Mouse (Mus musculus) lung, embryonic 14.5 days (tissue): Measurements from ENCODE around the gene Cdc5l. TPM values are rescaled to one million over a fixed set of nuclear protein-coding genes. Genes with fewer than 3 reads are reported as not detected.

Experiments used
- ATAC-seq: fragments of 200-750 bp; cut with Nextera tagmentation; 2 replicates; pipeline ENCODE4 v1.8.0; 2017; ENCODE audit warnings: mild to moderate bottlenecking, moderate TSS enrichment, moderate library complexity; ENCODE audit not compliant: insufficient read depth
- DNase-seq: peaks from one replicate; pipeline ENCODE4 v3.0.0-alpha.2; 2015
- H3K27ac ChIP-seq: fragments of 300-500 bp; sonication (generic); 2 replicates; pipeline ENCODE4 v1.5.1; 2014; ENCODE audit warnings: low read depth, mild to moderate bottlenecking, moderate library complexity
- H3K27me3 ChIP-seq: fragments of 300-500 bp; sonication (generic); 2 replicates; pipeline ENCODE4 v1.6.1; 2014; ENCODE audit warnings: low read length, control low read depth; ENCODE audit not compliant: insufficient read depth
- H3K36me3 ChIP-seq: fragments of 300-500 bp; sonication (generic); 2 replicates; pipeline ENCODE4 v1.6.1; 2014; ENCODE audit warnings: control low read depth; ENCODE audit not compliant: insufficient read depth
- H3K4me1 ChIP-seq: fragments of 300-500 bp; sonication (generic); 2 replicates; pipeline ENCODE4 v1.6.1; 2014; ENCODE audit warnings: antibody characterized with exemption, control low read depth; ENCODE audit not compliant: insufficient read depth
- H3K4me2 ChIP-seq: fragments of 300-500 bp; sonication (generic); 2 replicates; pipeline ENCODE4 v1.6.1; 2014; ENCODE audit warnings: mild to moderate bottlenecking
- H3K4me3 ChIP-seq: fragments of 300-500 bp; sonication (generic); 2 replicates; pipeline ENCODE4 v1.5.1; 2014; ENCODE audit warnings: low read depth, low read length
- H3K9ac ChIP-seq: fragments of 300-500 bp; sonication (generic); 2 replicates; pipeline ENCODE4 v1.6.1; 2014
- H3K9me3 ChIP-seq: fragments of 300-500 bp; sonication (generic); 2 replicates; pipeline ENCODE4 v1.6.1; 2016; ENCODE audit warnings: low read depth, low read length, control low read depth
- CTCF ChIP-seq: IDR thresholded peaks from 2 replicates; pipeline ENCODE4 v1.5.1; 2016; ENCODE audit warnings: antibody characterized with exemption, low read depth
- WGBS: fragments of 180-500 bp; shearing (Covaris S2); extraction: QIAGEN DNeasy Blood & Tissue Kit; methylation state at CpG from one replicate; pipeline ENCODE4 v1.1.7; 2014; 5-methylcytosine and 5-hydroxymethylcytosine counted together
- polyA plus RNA-seq: library from polyadenylated mRNA; unstranded; fragments of >200 nt; fragmentation: Nextera tagmentation; extraction: Ambion mirVana; gene quantifications from 2 replicates; pipeline ENCODE4 v1.2.1, GENCODE M21; 2014

Cdc5l gene
- polyA plus RNA-seq, 1 experiment from 2014 or later, result 63.8 TPM

DNA sequence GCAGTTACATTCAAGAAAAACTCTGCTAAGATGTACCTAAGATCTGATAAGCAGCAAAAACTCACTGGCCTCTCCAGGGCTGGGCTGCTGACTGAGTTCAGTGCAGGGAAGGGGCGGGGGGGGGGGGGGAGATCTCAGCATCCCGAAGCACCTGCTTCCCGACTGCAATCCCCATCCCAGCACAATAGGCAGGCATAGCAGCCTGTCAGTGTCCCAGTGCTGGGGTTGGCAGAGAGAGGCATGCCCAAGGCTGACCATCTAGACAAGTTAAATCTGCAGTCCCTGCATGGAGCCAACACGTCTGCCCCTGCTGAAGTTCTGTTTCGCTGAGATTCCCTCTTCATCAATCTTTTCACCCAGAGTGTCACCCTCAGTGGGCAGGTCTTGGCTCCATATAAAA lies 63.0 kb downstream of the Cdc5l start:
- Histone ChIP-seq H3K27ac (no peak overlapping the region), H3K36me3 (no peaks in the 10 kb centered on the region), H3K4me2 (no peak overlapping the region), H3K27me3 (no peaks in the 10 kb centered on the region; the same call in 1 of the 2 replicates), H3K4me3 (no peak overlapping the region), H3K4me1 (no peaks in the 10 kb centered on the region), H3K9me3 (no peaks in the 10 kb centered on the region), H3K9ac (no peak overlapping the region)
- TF ChIP-seq CTCF, result no peak
- no peak for DNase-seq
- 38% methylated on average over 5 of the region's 5 CpGs for WGBS
- no peak for ATAC-seq

DNA sequence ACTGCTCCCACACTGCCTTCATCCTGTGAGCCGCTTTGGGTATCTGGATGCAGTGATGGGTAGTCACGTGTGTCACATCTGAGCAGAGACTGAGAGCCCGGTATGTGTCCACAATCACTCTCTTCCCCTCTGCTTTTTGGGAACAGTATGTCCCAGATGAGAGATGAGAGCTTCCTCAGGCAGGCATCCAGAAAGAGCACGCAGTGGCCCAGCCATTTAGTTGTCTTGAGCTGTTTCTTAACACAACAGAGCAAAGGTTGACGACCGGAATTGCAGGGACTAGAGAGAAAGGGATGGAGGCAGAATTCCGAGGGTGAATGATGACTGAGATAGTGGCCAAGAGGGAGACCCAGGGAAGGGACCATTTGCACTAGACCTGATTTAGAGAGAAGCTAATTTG lies 68.7 kb downstream of the Cdc5l start:
- WGBS, result 58% methylated on average over 7 of the region's 7 CpGs
- ATAC-seq (no peak), DNase-seq (no peak)
- no peaks in the 10 kb centered on the region for H3K9me3 ChIP-seq
- no peak overlapping the region for H3K9ac ChIP-seq
- no peak overlapping the region for H3K4me2 ChIP-seq
- no peak overlapping the region for H3K4me3 ChIP-seq
- no peaks in the 10 kb centered on the region for H3K27me3 ChIP-seq
- no peaks in the 10 kb centered on the region for H3K4me1 ChIP-seq
- no peak for TF ChIP-seq CTCF
- H3K36me3 ChIP-seq, result no peaks in the 10 kb centered on the region
- no peak overlapping the region for H3K27ac ChIP-seq

DNA sequence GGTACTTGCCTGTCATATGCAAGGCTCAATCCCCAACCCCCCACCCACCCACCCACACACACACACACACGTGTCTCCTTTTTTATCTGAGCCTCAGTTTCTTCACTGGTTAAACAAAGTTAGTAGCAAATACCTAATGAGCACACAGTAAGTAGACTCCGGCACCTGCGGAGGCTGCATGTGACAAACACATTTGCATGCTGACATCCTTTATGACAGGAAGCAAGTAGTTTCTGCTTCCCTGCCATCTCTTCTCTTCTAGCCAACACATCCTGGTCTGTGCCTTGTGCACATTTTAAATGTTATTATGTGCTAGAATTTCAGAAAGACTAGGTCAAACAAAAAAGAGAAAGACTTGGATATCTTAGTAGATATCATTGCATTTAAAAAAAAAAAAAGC lies 72.6 kb downstream of the Cdc5l start:
- no peaks in the 10 kb centered on the region for H3K36me3 ChIP-seq
- DNase-seq (no peak), ATAC-seq (no peak)
- H3K27me3 ChIP-seq, result no peaks in the 10 kb centered on the region
- H3K4me2 ChIP-seq, result no peak overlapping the region
- H3K9me3 ChIP-seq, result no peaks in the 10 kb centered on the region
- no peak overlapping the region for H3K9ac ChIP-seq
- WGBS, result 93% methylated on average over 3 of the region's 3 CpGs
- no peak for TF ChIP-seq CTCF
- no peak overlapping the region for H3K4me3 ChIP-seq
- no peak overlapping the region for H3K27ac ChIP-seq
- H3K4me1 ChIP-seq, result no peaks in the 10 kb centered on the region

DNA sequence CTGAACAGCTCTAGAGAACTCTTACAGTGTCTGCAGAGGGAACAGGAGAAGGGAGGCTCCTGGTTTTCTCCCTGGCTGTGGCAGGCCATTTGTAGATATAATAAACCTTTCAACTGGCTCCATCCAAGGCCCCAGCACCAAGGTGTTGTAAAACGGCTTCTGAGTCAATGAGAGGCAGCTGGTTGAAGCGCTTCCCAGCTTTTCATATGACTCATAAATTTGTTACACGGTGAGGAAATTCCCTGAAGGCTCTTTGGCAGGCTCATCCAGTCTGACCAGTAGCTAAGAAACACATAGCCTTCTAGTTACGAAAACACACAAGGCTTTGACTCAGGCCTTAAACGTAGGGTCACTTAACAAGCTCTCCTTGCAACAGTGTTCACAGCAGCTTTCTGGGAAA lies 74.1 kb downstream of the Cdc5l start:
- Histone ChIP-seq H3K4me2 (no peak overlapping the region), H3K4me1 (no peaks in the 10 kb centered on the region), H3K9me3 (no peaks in the 10 kb centered on the region), H3K9ac (no peak overlapping the region), H3K36me3 (no peaks in the 10 kb centered on the region), H3K27me3 (no peaks in the 10 kb centered on the region), H3K27ac (no peak overlapping the region), H3K4me3 (no peak overlapping the region)
- WGBS, result 44% methylated on average over 5 of the region's 5 CpGs
- no peak for TF ChIP-seq CTCF
- ATAC-seq, result no peak
- peak; percentile 52 for DNase-seq

DNA sequence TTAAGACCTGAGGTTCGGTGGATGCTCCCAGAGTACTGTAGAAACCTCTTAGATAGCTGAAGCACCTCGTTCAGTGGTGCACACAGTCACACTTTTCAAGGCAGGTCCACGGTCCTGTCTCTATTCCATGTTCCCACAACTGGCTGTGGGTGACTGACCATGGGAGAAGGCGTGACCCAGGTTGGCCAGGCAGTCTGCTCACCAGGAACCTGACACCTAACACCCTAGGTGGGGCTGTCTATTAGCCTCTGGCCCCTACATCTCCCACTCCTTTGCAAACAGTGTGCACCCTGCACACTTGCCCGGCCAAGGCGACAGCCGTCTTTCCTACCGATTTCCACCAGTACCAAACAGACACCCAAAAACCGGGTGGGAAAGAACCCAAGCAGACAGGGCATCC lies 77.1 kb downstream of the Cdc5l start:
- ATAC-seq (no peak), DNase-seq (no peak)
- H3K27ac ChIP-seq, result no peak overlapping the region
- no peaks in the 10 kb centered on the region for H3K27me3 ChIP-seq
- H3K4me3 ChIP-seq, result no peak overlapping the region
- 68% methylated on average over 9 of the region's 9 CpGs for whole genome bisulfite sequencing
- no peak for TF ChIP-seq CTCF
- H3K9me3 ChIP-seq, result no peaks in the 10 kb centered on the region
- no peak overlapping the region for H3K9ac ChIP-seq
- no peak overlapping the region for H3K4me2 ChIP-seq
- H3K36me3 ChIP-seq, result no peaks in the 10 kb centered on the region
- no peaks in the 10 kb centered on the region for H3K4me1 ChIP-seq

DNA sequence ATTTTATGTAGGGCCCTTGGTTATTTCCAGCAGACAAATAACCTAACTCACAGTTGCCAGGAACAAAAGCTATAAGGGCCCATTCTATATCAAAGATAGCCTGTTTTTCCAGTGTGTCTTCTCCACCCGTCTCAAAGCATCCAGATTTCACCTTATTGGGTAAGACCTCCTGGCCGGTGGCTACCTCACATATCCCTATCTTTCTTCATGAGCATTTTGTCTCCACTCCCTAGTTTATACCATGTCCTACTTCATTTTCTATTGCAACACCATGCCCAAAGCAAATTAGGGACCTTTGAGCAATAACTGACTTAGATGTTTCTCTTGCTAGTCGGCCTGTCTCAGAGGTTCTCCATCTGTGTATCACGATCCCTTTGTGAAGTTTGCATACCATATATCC lies 85.6 kb downstream of the Cdc5l start:
- DNase-seq (no peak), ATAC-seq (no peak)
- Histone ChIP-seq H3K4me3 (no peak overlapping the region), H3K4me1 (no peaks in the 10 kb centered on the region), H3K9me3 (0 out of 2 replicates have a peak, but pooled peaks cover 5% of the 10 kb centered on the region), H3K27ac (no peak overlapping the region), H3K27me3 (no peaks in the 10 kb centered on the region), H3K9ac (no peak overlapping the region), H3K36me3 (no peaks in the 10 kb centered on the region), H3K4me2 (no peak overlapping the region)
- TF ChIP-seq CTCF, result no peak
- 85% methylated on average over 4 of the region's 4 CpGs for WGBS

Other genes with a start within 250 kb of the Cdc5l start
- gene Spats1, start 41.7 kb upstream of the Cdc5l start, polyA plus RNA-seq, result 0.43 and 0.61 TPM in 2 replicates
- gene Aars2, start 73.1 kb upstream of the Cdc5l start, polyA plus RNA-seq, result 17.0 and 17.4 TPM in 2 replicates
- gene Tcte1, start 89.7 kb upstream of the Cdc5l start, polyA plus RNA-seq, result 0.35 and 0.70 TPM in 2 replicates
- gene Tmem151b, start 115.9 kb upstream of the Cdc5l start, polyA plus RNA-seq, result 1.1 and 1.6 TPM in 2 replicates
- 2.3 and 3.1 TPM in 2 replicates for gene Nfkbie, start 122.0 kb upstream of the Cdc5l start, polyA plus RNA-seq
- 130 and 137 TPM in 2 replicates for gene Slc35b2, start 130.1 kb upstream of the Cdc5l start, polyA plus RNA-seq
- gene Hsp90ab1, start 139.5 kb upstream of the Cdc5l start, polyA plus RNA-seq, result 1,512 and 1,564 TPM in 2 replicates
- 75.4 and 82.2 TPM in 2 replicates for gene Slc29a1, start 165.9 kb upstream of the Cdc5l start, polyA plus RNA-seq
- gene Mymx, start 168.4 kb upstream of the Cdc5l start, polyA plus RNA-seq, result not detected in 2 replicates
- 0.07 TPM in 1 of 2 replicates, not detected in the other for gene Capn11, start 225.6 kb upstream of the Cdc5l start, polyA plus RNA-seq